Mouse (Mus musculus): ENCODE results near the gene Mapk11. TPM values are rescaled to one million over a fixed set of nuclear protein-coding genes. Genes with fewer than 3 reads are reported as not detected.

The Mapk11 gene
- polyA plus RNA-seq, 1 experiment from 2014 or later = 3.8 TPM

DNA sequence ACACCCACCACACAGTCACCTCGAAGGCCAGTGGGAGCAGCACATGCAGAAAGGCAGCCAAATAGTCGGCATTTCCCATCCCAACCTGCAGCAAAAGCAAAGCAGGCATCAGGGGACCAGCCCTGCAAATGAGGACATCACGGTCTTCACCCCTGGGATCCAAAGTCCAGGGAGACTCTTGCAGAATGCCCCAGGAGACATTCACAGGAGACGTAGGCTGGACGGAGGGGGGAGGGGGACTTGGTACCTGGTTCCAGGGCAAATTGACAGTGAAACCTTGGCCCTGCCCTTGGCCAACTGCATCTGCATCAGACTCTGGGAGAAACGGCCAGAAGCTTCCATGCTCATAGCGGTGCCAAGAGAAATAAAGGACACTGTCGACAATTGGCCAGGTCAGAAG is 22.8 kb downstream of the Mapk11 start:
- Histone ChIP-seq H3K27me3 (replicated peaks) (no peaks in the 10 kb centered on the region), H3K4me2 (no peak overlapping the region), H3K27ac (replicated peaks) (no peak overlapping the region), H3K9me3 (no peaks in the 10 kb centered on the region), H3K9ac (no peak overlapping the region), H3K4me1 (peaks cover 33% of the 10 kb centered on the region), H3K4me3 (no peak overlapping the region), H3K36me3 (peaks cover 22% of the 10 kb centered on the region)
- no peak for ATAC-seq (ENCODE audit: extremely low read depth, insufficient number of reproducible peaks, low FRiP score, low TSS enrichment)
- 83% methylated on average over 8 of the region's 8 CpGs for WGBS

DNA sequence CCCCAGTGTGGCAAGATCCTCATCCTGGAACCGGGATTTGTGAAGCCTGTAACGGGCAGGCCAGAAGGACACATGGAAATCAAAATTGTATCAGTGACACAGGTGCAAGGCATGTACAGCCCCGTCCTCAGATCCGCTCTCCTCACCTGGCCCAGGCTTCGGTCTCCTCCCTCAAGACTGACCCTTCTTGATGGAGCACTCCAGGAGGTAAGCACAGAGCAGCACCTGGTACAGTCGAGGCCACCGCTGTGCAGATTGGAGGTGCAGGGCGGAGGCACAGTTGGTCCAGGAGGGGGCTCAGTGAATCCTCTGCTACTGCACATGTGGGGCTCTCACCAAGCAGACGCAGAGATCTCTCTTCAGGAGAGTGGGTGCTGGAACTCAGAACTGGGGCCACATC is 24.1 kb downstream of the Mapk11 start:
- Histone ChIP-seq H3K9ac (no peak overlapping the region), H3K27me3 (replicated peaks) (no peaks in the 10 kb centered on the region), H3K36me3 (peaks cover 22% of the 10 kb centered on the region), H3K4me1 (peaks cover 46% of the 10 kb centered on the region), H3K4me2 (no peak overlapping the region), H3K9me3 (no peaks in the 10 kb centered on the region), H3K27ac (replicated peaks) (no peak overlapping the region), H3K4me3 (no peak overlapping the region)
- ATAC-seq (ENCODE audit: extremely low read depth, insufficient number of reproducible peaks, low FRiP score, low TSS enrichment) = no peak
- 88% methylated on average over 9 of the region's 9 CpGs for WGBS

DNA sequence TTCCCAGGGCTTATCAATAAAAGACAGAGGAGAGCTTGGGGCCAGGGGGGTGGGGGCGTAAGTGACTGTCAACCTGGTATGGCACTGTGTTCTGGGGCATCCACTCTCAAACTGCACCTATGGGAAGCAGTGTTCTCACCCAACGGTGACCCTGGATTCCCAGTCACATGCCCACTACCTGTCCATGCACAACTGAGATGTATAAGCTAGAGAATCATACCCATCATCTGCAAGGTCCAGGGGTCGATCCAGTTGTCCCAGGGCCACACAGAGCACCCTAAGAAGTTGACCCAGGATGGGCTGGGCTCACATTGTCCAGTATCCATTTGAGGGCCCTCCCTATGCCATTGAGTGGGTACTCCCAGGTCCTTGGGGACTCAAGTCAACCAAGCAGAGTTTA is 25.1 kb downstream of the Mapk11 start:
- WGBS = 89% methylated on average over 3 of the region's 3 CpGs
- no peak overlapping the region for H3K9ac ChIP-seq
- no peaks in the 10 kb centered on the region for H3K9me3 ChIP-seq
- no peak for ATAC-seq (ENCODE audit: extremely low read depth, insufficient number of reproducible peaks, low FRiP score, low TSS enrichment)
- peaks cover 29% of the 10 kb centered on the region for H3K36me3 ChIP-seq
- peaks cover 55% of the 10 kb centered on the region for H3K4me1 ChIP-seq
- H3K4me3 ChIP-seq = no peak overlapping the region
- H3K27ac ChIP-seq (replicated peaks) = no peak overlapping the region
- H3K4me2 ChIP-seq = no peak overlapping the region
- no peaks in the 10 kb centered on the region for H3K27me3 ChIP-seq (replicated peaks)

DNA sequence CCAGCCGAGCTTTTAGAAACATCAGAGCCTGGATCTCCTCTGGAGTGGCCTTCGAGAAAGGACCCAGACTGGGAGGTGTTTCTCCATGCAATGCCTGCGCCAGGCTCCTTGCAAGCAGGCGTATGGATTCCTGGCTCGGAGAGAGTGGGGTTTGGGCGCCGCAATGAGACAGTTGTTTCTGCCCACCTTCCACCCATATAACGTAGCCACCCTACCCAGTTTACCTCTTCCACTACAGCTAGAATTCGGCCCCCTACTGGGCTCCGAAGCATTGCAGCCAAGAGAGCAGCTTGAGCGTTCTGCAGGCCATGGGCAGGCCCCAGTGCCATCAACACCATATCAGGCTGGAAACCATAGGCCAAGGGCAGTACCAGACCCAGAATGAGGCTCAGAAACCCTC is 25.8 kb downstream of the Mapk11 start:
- Histone ChIP-seq H3K4me1 (peaks cover 50% of the 10 kb centered on the region), H3K4me3 (peak overlapping the region; percentile 84), H3K4me2 (peak overlapping the region; percentile 95), H3K36me3 (peaks cover 36% of the 10 kb centered on the region), H3K9ac (peak overlapping the region; percentile 89), H3K27ac (replicated peaks) (peak overlapping the region; percentile 71), H3K9me3 (no peaks in the 10 kb centered on the region), H3K27me3 (replicated peaks) (no peaks in the 10 kb centered on the region)
- WGBS = 32% methylated on average over 11 of the region's 11 CpGs
- no peak for ATAC-seq (ENCODE audit: extremely low read depth, insufficient number of reproducible peaks, low FRiP score, low TSS enrichment)

DNA sequence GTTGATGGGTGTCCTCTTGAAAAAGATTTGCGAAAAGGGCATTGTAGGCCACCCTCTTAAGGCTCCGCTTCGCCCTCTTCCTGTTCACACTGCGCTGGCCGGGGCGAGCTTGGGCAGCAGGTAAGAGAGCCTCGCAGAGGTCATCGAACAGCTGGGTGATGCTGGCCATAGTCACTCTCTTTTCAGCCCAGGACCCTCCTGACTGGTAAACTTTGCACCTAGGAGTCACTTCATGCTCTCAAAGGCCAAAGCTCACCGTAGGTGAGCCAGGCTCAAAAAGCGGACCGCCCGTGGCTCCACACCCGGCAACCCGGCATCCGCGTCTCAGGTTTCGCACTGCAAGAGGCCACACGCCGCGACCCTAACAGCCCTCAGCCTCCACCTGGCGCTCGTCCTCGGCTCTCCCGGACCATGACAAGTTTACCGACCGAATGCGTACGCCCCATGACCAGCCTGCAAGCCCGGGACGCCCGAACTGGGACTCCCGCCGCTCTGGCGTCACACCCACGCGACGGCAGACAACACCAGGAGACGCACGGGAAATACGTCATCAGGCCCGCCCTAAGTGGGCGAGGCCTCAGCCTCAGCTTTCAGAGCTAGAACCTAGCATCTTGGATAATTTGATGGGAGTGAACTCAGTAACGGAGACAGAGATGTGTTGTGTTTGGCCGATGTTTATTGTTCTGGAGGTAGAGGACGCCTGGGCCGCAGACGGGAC is 26.6 kb downstream of the Mapk11 start, which contains the start of gene Tubgcp6:
Gene Tubgcp6, minus strand, starts transcription at position 464 of the 718 bp plus-strand sequence.
- Histone ChIP-seq H3K4me2 (peak within 1 kb of the TSS; percentile 95), H3K9me3 (no peaks in the 10 kb centered on the region), H3K27ac (replicated peaks) (peak within 1 kb of the TSS; percentile 71), H3K27me3 (replicated peaks) (no peaks in the 10 kb centered on the region), H3K9ac (peak within 1 kb of the TSS; percentile 89), H3K36me3 (peaks cover 42% of the 10 kb centered on the region), H3K4me3 (peak within 1 kb of the TSS; percentile 84), H3K4me1 (peaks cover 47% of the 10 kb centered on the region)
- under 1% methylated on average over 47 of the region's 47 CpGs for WGBS
- peak; percentile 85 for ATAC-seq (ENCODE audit: extremely low read depth, insufficient number of reproducible peaks, low FRiP score, low TSS enrichment)

DNA sequence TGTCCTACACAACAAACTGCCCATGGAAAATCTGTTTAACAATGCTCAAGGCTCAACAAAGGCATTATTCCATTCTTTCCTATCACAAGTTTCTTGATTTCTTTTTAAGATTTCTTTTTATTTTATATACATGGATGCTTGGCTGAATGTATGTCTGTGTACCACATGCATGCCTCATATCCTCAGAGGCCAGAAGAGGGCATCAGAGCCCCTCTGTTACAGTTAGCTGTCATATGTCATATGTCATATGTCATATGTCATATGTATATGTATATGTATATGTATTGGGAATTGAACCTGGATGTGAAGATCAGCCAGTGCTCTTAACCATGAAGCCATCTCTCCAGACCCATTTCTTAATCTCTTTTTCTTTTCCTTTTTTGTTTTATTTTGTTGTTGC is 31.4 kb downstream of the Mapk11 start:
- Histone ChIP-seq H3K36me3 (peaks cover 70% of the 10 kb centered on the region), H3K4me1 (peaks cover 30% of the 10 kb centered on the region), H3K9me3 (no peaks in the 10 kb centered on the region), H3K27ac (replicated peaks) (no peak overlapping the region), H3K4me3 (no peak overlapping the region), H3K9ac (no peak overlapping the region), H3K4me2 (no peak overlapping the region), H3K27me3 (replicated peaks) (no peaks in the 10 kb centered on the region)
- ATAC-seq (ENCODE audit: extremely low read depth, insufficient number of reproducible peaks, low FRiP score, low TSS enrichment) = no peak

DNA sequence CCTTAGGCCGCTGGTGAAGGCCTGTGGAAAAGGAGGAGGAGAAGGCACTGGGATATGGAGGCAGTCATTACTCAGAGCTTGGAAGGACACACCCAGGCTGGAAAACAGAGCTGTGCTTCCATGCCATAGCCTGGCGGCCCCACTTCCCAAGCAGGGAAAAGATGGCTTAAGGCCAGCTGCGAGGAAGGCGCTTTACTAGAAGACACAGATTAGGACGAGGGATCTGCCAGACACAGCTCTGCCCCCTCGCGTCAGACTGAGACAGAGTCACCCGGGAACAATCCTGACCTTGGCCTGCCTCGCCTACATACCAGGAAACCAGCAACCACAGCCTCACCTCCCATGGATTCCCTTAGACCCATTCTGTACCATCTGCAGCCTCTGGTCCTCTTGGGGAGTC is 39.3 kb downstream of the Mapk11 start:
- Histone ChIP-seq H3K4me2 (no peak overlapping the region), H3K27me3 (replicated peaks) (no peaks in the 10 kb centered on the region), H3K9me3 (no peaks in the 10 kb centered on the region), H3K9ac (no peak overlapping the region), H3K36me3 (peaks cover 95% of the 10 kb centered on the region), H3K4me1 (no peaks in the 10 kb centered on the region), H3K27ac (replicated peaks) (no peak overlapping the region), H3K4me3 (no peak overlapping the region)
- ATAC-seq (ENCODE audit: extremely low read depth, insufficient number of reproducible peaks, low FRiP score, low TSS enrichment) = no peak
- WGBS = 63% methylated on average over 9 of the region's 9 CpGs

DNA sequence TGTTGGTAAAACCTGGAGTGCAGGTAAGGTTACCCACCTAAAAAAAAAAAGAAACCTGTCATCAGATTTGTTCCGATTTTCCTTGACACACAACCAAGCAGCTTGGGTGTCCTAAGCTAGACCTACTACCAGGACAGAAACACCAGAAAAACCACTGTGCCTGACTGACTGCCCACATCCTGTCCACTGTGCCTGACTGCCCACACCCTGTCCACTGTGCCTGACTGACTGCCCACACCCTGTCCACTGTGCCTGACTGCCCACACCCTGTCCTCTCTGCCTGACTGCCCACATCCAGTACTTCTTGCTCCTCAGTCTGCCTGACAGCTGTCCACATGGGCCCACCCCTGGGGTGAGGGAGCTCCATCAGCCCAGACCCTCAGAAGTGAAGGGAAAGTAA is 42.5 kb downstream of the Mapk11 start:
- Histone ChIP-seq H3K36me3 (peaks cover 100% of the 10 kb centered on the region), H3K27ac (replicated peaks) (no peak overlapping the region), H3K4me3 (no peak overlapping the region), H3K9ac (no peak overlapping the region), H3K4me1 (no peaks in the 10 kb centered on the region), H3K4me2 (no peak overlapping the region), H3K27me3 (replicated peaks) (no peaks in the 10 kb centered on the region), H3K9me3 (no peaks in the 10 kb centered on the region)
- 91% methylated on average over 1 of the region's 1 CpGs for WGBS
- ATAC-seq (ENCODE audit: extremely low read depth, insufficient number of reproducible peaks, low FRiP score, low TSS enrichment) = no peak

DNA sequence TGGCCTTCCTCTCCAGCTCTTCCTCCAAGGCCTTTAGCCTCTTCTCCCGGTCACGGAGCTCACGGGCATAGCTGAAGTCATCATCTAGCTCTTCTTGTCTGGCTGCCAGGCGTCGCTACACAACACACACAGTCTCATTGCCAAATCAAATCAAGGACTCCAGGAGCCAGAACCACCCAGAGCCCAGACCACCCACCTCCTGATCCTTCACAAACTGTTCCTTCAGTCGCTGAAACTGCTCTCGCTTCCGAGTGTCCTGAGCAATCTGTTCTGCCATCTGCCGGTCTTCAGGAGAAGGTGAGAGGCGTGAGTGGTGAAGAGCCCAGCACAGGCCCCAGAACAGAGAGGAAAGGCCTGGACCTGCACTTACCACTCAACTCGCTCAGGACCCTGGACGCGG is 43.4 kb downstream of the Mapk11 start:
- 87% methylated on average over 13 of the region's 13 CpGs for WGBS

DNA sequence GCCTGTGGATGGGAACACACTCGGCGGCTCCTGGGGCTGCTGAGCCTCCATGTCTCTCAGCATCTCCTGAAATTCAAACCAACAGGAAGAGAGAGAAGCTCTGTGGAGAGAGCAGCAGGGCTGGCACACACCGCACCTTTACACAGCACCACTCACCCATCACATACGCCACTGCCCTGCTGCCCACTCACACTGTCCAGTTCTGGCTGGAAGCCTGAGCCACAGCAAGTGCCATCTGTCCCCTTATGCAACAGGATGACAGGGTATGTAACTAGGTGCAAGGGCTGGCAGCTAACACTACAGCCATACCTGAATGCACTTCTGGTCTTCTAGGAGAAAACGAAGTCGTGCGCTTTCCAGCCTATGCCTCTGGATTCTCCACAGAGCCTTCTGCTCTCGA is 45.0 kb downstream of the Mapk11 start:
- Histone ChIP-seq H3K4me1 (no peaks in the 10 kb centered on the region), H3K9me3 (no peaks in the 10 kb centered on the region), H3K4me2 (no peak overlapping the region), H3K9ac (no peak overlapping the region), H3K27me3 (replicated peaks) (no peaks in the 10 kb centered on the region), H3K36me3 (peaks cover 100% of the 10 kb centered on the region), H3K27ac (replicated peaks) (no peak overlapping the region), H3K4me3 (no peak overlapping the region)
- ATAC-seq (ENCODE audit: extremely low read depth, insufficient number of reproducible peaks, low FRiP score, low TSS enrichment) = no peak
- 92% methylated on average over 8 of the region's 8 CpGs for WGBS

More for the DNA sequence above, 43.4 kb downstream of the Mapk11 start:
- H3K4me2 ChIP-seq = no peak overlapping the region
- H3K4me1 ChIP-seq = no peaks in the 10 kb centered on the region
- H3K27me3 ChIP-seq (replicated peaks) = no peaks in the 10 kb centered on the region
- H3K9ac ChIP-seq = no peak overlapping the region
- no peak overlapping the region for H3K27ac ChIP-seq (replicated peaks)
- no peak overlapping the region for H3K4me3 ChIP-seq
- peaks cover 100% of the 10 kb centered on the region for H3K36me3 ChIP-seq
- no peaks in the 10 kb centered on the region for H3K9me3 ChIP-seq
- no peak for ATAC-seq (ENCODE audit: extremely low read depth, insufficient number of reproducible peaks, low FRiP score, low TSS enrichment)

DNA sequence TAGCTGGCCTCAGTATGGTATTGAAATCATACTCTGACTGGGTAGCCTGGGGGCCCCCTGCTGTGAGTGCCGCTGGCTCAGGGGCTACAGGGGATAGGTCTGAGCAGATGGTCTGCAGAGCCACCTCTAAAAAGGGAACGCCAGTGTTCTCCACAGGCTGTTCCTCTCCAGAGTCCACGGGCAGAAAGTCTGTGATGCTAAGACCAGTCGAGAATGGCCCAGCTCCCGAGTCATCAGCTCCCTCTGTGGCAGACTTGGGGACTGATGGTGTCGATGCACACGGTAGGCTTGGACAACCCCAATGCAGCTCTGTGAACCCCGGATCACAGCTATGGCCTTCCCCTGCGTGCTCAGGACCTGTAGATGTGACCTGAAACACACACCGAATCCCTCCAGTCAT is 45.5 kb downstream of the Mapk11 start:
- Histone ChIP-seq H3K4me2 (no peak overlapping the region), H3K27me3 (replicated peaks) (no peaks in the 10 kb centered on the region), H3K9me3 (no peaks in the 10 kb centered on the region), H3K4me3 (no peak overlapping the region), H3K9ac (no peak overlapping the region), H3K27ac (replicated peaks) (no peak overlapping the region), H3K36me3 (peaks cover 100% of the 10 kb centered on the region), H3K4me1 (no peaks in the 10 kb centered on the region)
- no peak for ATAC-seq (ENCODE audit: extremely low read depth, insufficient number of reproducible peaks, low FRiP score, low TSS enrichment)
- WGBS = 80% methylated on average over 10 of the region's 10 CpGs

DNA sequence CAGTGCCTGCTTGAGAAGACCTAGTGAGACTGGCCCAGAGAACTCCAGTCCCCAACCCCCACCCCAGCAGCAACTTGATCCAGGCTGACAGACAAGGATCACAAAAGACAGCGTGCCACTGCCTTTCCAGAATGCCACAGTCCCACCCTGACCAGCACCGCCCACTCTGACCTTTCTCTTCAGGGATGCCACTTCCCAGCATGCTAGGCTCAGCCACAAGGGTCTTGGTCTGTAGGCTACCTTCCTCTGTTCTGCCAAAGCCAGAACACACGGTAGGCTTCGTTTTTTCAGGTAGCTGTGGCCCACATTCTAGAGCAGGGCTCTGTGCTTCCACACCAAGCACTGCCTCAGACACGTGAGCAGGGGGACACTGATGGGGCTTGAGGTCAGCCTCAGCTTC is 46.8 kb downstream of the Mapk11 start:
- Histone ChIP-seq H3K9me3 (no peaks in the 10 kb centered on the region), H3K27ac (replicated peaks) (no peak overlapping the region), H3K4me1 (no peaks in the 10 kb centered on the region), H3K27me3 (replicated peaks) (no peaks in the 10 kb centered on the region), H3K36me3 (peaks cover 100% of the 10 kb centered on the region), H3K9ac (no peak overlapping the region), H3K4me2 (no peak overlapping the region), H3K4me3 (no peak overlapping the region)
- 78% methylated on average over 5 of the region's 5 CpGs for WGBS
- no peak for ATAC-seq (ENCODE audit: extremely low read depth, insufficient number of reproducible peaks, low FRiP score, low TSS enrichment)

Data from heart, embryonic 13.5 days (tissue).